Mouse (Mus musculus) CH12.LX (cell line): ENCODE results near the gene Strip1. TPM values are rescaled to one million over a fixed set of nuclear protein-coding genes. Genes with fewer than 3 reads are reported as not detected.

Experiments
- DNase-seq: peaks from one replicate; pipeline ENCODE4 v3.0.0-alpha.2; 2013; ENCODE audit errors: extremely low read depth
- H3K27ac ChIP-seq: 2 replicates; pipeline ENCODE4 v1.5.1; 2012; ENCODE audit warnings: low read depth, mild to moderate bottlenecking, control low read depth, moderate library complexity; ENCODE audit not compliant: insufficient read depth
- H3K27me3 ChIP-seq: replicated peaks from 2 replicates; pipeline ENCODE3; 2012; ENCODE audit warnings: inconsistent platforms
- H3K36me3 ChIP-seq, 2 experiments: replicated peaks in 1 of 2; 2 replicates each; pipeline versions ENCODE3 to v1.6.1; 2012; ENCODE audit warnings: inconsistent platforms in 1 of 2, low read length in 1 of 2, mild to moderate bottlenecking in 1 of 2, mixed read lengths in 1 of 2, moderate library complexity in 1 of 2; ENCODE audit not compliant: control insufficient read depth in 1 of 2, insufficient read depth in 1 of 2
- H3K4me1 ChIP-seq, 2 experiments: 2 replicates each; pipeline ENCODE4 v1.6.1; 2012; ENCODE audit warnings: inconsistent platforms in 1 of 2, moderate library complexity in 1 of 2; ENCODE audit not compliant: insufficient read depth in 2 of 2, control insufficient read depth in 1 of 2
- H3K4me2 ChIP-seq: 2 replicates; pipeline ENCODE4 v1.6.1; 2012; ENCODE audit warnings: low read depth, mild to moderate bottlenecking, control low read depth; ENCODE audit not compliant: poor library complexity, insufficient read depth, severe bottlenecking
- H3K4me3 ChIP-seq, 3 experiments: fragments of 150-350 bp in 1 of 3; sonication (generic) in 1 of 3; replicated peaks in 1 of 3; 2 replicates each; pipeline versions ENCODE3 to v1.5.1; 2011 to 2012; ENCODE audit warnings: low read depth in 2 of 3, low read length in 2 of 3, mild to moderate bottlenecking in 2 of 3, moderate library complexity in 2 of 3, control low read depth in 1 of 3, improper control_type of control experiment in 1 of 3, inconsistent platforms in 1 of 3, mixed read lengths in 1 of 3; ENCODE audit not compliant: poor library complexity in 1 of 3
- H3K79me2 ChIP-seq: replicated peaks from 2 replicates; pipeline ENCODE4 v1.6.1; 2012; ENCODE audit warnings: mild to moderate bottlenecking, moderate library complexity; ENCODE audit not compliant: control insufficient read depth, poor library complexity, insufficient read depth, severe bottlenecking; ENCODE audit errors: extremely low read depth
- H3K9ac ChIP-seq: 2 replicates; pipeline ENCODE4 v1.6.1; 2012; ENCODE audit warnings: low read depth, mild to moderate bottlenecking, control low read depth, moderate library complexity; ENCODE audit not compliant: insufficient read depth
- H3K9me3 ChIP-seq: replicated peaks from 2 replicates; pipeline ENCODE3; 2012; ENCODE audit warnings: low read length, inconsistent platforms, mixed read lengths
- BHLHE40 ChIP-seq: IDR thresholded peaks from 2 replicates; pipeline ENCODE4 v1.6.1; 2011; ENCODE audit warnings: mild to moderate bottlenecking, low read depth, low read length, improper control_type of control experiment
- CHD1 ChIP-seq: IDR thresholded peaks from 2 replicates; pipeline ENCODE4 v1.6.1; 2012; ENCODE audit warnings: low read depth, low read length, improper control_type of control experiment, inconsistent platforms
- CTCF ChIP-seq, 2 experiments: IDR thresholded peaks in 1 of 2; conservative IDR thresholded peaks in 1 of 2; 2 replicates each; pipeline ENCODE4 v1.5.1; 2011 to 2012; ENCODE audit warnings: low read depth in 2 of 2, low read length in 2 of 2, improper control_type of control experiment in 1 of 2, inconsistent platforms in 1 of 2, mild to moderate bottlenecking in 1 of 2, moderate library complexity in 1 of 2
- ELF1 ChIP-seq: IDR thresholded peaks from 2 replicates; pipeline ENCODE4 v1.6.1; 2014; ENCODE audit warnings: low read depth, mild to moderate bottlenecking, inconsistent platforms, low read length, improper control_type of control experiment
- EP300 ChIP-seq: IDR thresholded peaks from 2 replicates; pipeline ENCODE4 v1.6.1; 2011; ENCODE audit warnings: low read length, improper control_type of control experiment
- ETS1 ChIP-seq: conservative IDR thresholded peaks from 2 replicates; pipeline ENCODE4 v1.6.1; 2012; ENCODE audit warnings: low read depth, mild to moderate bottlenecking, inconsistent platforms, low read length, improper control_type of control experiment, moderate library complexity
- HCFC1 ChIP-seq: IDR thresholded peaks from 2 replicates; pipeline ENCODE4 v1.6.1; 2012; ENCODE audit warnings: low read depth, mild to moderate bottlenecking, inconsistent platforms, low read length, improper control_type of control experiment
- IRF4 ChIP-seq: IDR thresholded peaks from 2 replicates; pipeline ENCODE4 v1.6.1; 2014; ENCODE audit warnings: low read depth, mild to moderate bottlenecking, inconsistent platforms, low read length, improper control_type of control experiment
- JUN ChIP-seq: IDR thresholded peaks from 2 replicates; pipeline ENCODE4 v1.6.1; 2011; ENCODE audit warnings: low read depth, mild to moderate bottlenecking, low read length, improper control_type of control experiment, moderate library complexity; ENCODE audit not compliant: insufficient read depth
- JUND ChIP-seq: conservative IDR thresholded peaks from 2 replicates; pipeline ENCODE4 v1.6.1; 2011; ENCODE audit warnings: low read depth, low read length, improper control_type of control experiment
- MAX ChIP-seq: IDR thresholded peaks from 2 replicates; pipeline ENCODE4 v1.6.1; 2011; ENCODE audit warnings: low read length, improper control_type of control experiment
- MAZ ChIP-seq: IDR thresholded peaks from 2 replicates; pipeline ENCODE4 v1.6.1; 2012; ENCODE audit warnings: low read depth, mild to moderate bottlenecking, inconsistent platforms, low read length, improper control_type of control experiment, moderate library complexity
- MEF2A ChIP-seq: IDR thresholded peaks from 2 replicates; pipeline ENCODE4 v1.6.1; 2014; ENCODE audit warnings: low read depth, mild to moderate bottlenecking, inconsistent platforms, low read length, improper control_type of control experiment, borderline replicate concordance
- MXI1 ChIP-seq: IDR thresholded peaks from 2 replicates; pipeline ENCODE4 v1.6.1; 2011; ENCODE audit warnings: mild to moderate bottlenecking, low read depth, low read length, improper control_type of control experiment
- MYC ChIP-seq: IDR thresholded peaks from 2 replicates; pipeline ENCODE4 v1.6.1; 2011; ENCODE audit warnings: low read depth, mild to moderate bottlenecking, improper control_type of control experiment, low read length
- NELFE ChIP-seq: IDR thresholded peaks from 2 replicates; pipeline ENCODE4 v1.6.1; 2011; ENCODE audit warnings: low read depth, low read length, improper control_type of control experiment
- NRF1 ChIP-seq: IDR thresholded peaks from 2 replicates; pipeline ENCODE4 v1.6.1; 2014; ENCODE audit warnings: low read depth, mild to moderate bottlenecking, inconsistent platforms, low read length, improper control_type of control experiment, moderate library complexity
- PAX5 ChIP-seq: IDR thresholded peaks from 2 replicates; pipeline ENCODE4 v1.6.1; 2012; ENCODE audit warnings: low read length, inconsistent platforms, mixed read lengths
- POLR2A ChIP-seq: IDR thresholded peaks from 2 replicates; pipeline ENCODE4 v1.6.1; 2011; ENCODE audit warnings: low read depth, mild to moderate bottlenecking, improper control_type of control experiment, low read length
- SIN3A ChIP-seq: IDR thresholded peaks from 2 replicates; pipeline ENCODE4 v1.6.1; 2012; ENCODE audit warnings: low read length, improper control_type of control experiment, inconsistent platforms
- SMC3 ChIP-seq: IDR thresholded peaks from 2 replicates; pipeline ENCODE4 v1.6.1; 2011; ENCODE audit warnings: low read depth, low read length, improper control_type of control experiment
- TBP ChIP-seq: conservative IDR thresholded peaks from 2 replicates; pipeline ENCODE4 v1.6.1; 2011; ENCODE audit warnings: low read depth, low read length, improper control_type of control experiment
- TCF12 ChIP-seq: IDR thresholded peaks from 2 replicates; pipeline ENCODE4 v1.6.1; 2014; ENCODE audit warnings: low read depth, mild to moderate bottlenecking, inconsistent platforms, low read length, improper control_type of control experiment
- UBTF ChIP-seq: IDR thresholded peaks from 2 replicates; pipeline ENCODE4 v1.6.1; 2012; ENCODE audit warnings: low read depth, mild to moderate bottlenecking, inconsistent platforms, low read length, improper control_type of control experiment, moderate library complexity
- USF1 ChIP-seq: IDR thresholded peaks from 2 replicates; pipeline ENCODE4 v1.6.1; 2014; ENCODE audit warnings: low read depth, mild to moderate bottlenecking, inconsistent platforms, low read length, improper control_type of control experiment
- ZKSCAN1 ChIP-seq: IDR thresholded peaks from 2 replicates; pipeline ENCODE4 v1.6.1; 2012; ENCODE audit warnings: low read depth, inconsistent platforms, low read length, improper control_type of control experiment, borderline replicate concordance
- ZMIZ1 ChIP-seq: IDR thresholded peaks from 2 replicates; pipeline ENCODE4 v1.6.1; 2012; ENCODE audit warnings: low read depth, mild to moderate bottlenecking, inconsistent platforms, low read length, improper control_type of control experiment
- ZNF384 ChIP-seq: IDR thresholded peaks from 2 replicates; pipeline ENCODE4 v1.6.1; 2012; ENCODE audit warnings: low read depth, low read length, improper control_type of control experiment, inconsistent platforms
- dilution Hi-C: fragments of 300-500 bp; cut with MboI; formaldehyde crosslinking; loops from 2 replicates; pipeline ENCODE4 v1.14.3; 2020; ENCODE audit warnings: low sequenced_read_pairs; ENCODE audit not compliant: extremely low pct_unique_long_range_greater_than_20kb, extremely low pct_ligation_motif_present
- in situ Hi-C: fragments of 300-500 bp; cut with MboI; formaldehyde crosslinking; loops from 3 replicates; pipeline ENCODE4 v1.14.3; 2019; ENCODE audit warnings: low sequenced_read_pairs, low pct_ligation_motif_present, low pct_unique_long_range_greater_than_20kb, mixed read lengths
- polyA plus RNA-seq: library from polyadenylated mRNA; unstranded; fragments of >175 nt; gene quantifications from 2 replicates; pipeline ENCODE4 v1.2.1, GENCODE M21; 2012; ENCODE audit warnings: low read depth; ENCODE audit not compliant: insufficient read length
- total RNA-seq, 2 experiments: library from RNA; depleted of rRNA; stranded (reverse); fragments of 300-350 nt in 1 of 2; fragments of >200 nt in 1 of 2; gene quantifications; 2 replicates each; pipeline ENCODE4 v1.2.3; 2012 to 2014

The Strip1 gene
- total and polyA plus RNA-seq, 3 experiments, result 18.4 to 28.2 (median 27.0) TPM

DNA sequence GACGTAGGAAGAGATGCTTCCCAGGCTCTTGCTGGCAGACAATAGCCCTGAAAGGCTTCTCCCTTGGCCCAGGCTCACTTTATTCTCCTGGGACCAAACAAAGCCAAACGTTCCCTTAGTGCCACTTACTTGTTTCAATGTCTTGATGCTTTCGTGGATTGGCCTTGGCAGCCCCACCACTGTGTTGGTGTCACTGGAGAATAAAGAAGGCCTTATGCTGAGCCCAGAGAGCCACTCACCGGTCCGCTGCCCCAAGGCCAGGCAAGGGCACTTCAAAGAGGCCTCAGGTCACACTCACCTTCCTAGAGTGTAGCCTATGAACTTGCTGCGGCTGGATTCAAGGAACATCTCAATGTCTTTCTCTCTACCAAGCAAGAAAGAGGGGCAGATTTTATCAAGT lies 11.6 kb downstream of the Strip1 start:
- in situ Hi-C loops, result no loop called here
- Histone ChIP-seq H3K9ac (no peak overlapping the region), H3K4me3 (no peak overlapping the region), H3K27ac (no peak overlapping the region), H3K27me3 (no peaks in the 10 kb centered on the region), H3K79me2 (no peaks in the 10 kb centered on the region), H3K4me2 (no peak overlapping the region), H3K4me1 (peaks cover 2 to 25% of the 10 kb centered on the region in 2 experiments; a peak in 3 of 4 replicates), H3K36me3 (peaks cover 81 to 96% of the 10 kb centered on the region in 2 experiments), H3K9me3 (no peaks in the 10 kb centered on the region)
- dilution Hi-C loops, result no loop called here
- DNase-seq, result no peak
- TF ChIP-seq UBTF (no peak), ZKSCAN1 (no peak), TBP (no peak), CTCF (conservative IDR thresholded peaks at IDR 0.05 in 1 of 2, IDR thresholded peaks at IDR 0.05 in 1 of 2; ENCODE audit: low read depth in 2 of 2, low read length in 2 of 2) (no peak), CHD1 (no peak), MAZ (no peak), HCFC1 (no peak), ZNF384 (no peak), SMC3 (no peak), MEF2A (no peak), MYC (no peak), JUND (no peak), NELFE (no peak), ETS1 (no peak), JUN (no peak), TCF12 (no peak), BHLHE40 (no peak), ELF1 (no peak), ZMIZ1 (no peak)

- H3K27me3 ChIP-seq, result no peaks in the 10 kb centered on the region
- H3K79me2 ChIP-seq, result no peaks in the 10 kb centered on the region
- in situ Hi-C loops, result no loop called here
- H3K9me3 ChIP-seq, result no peaks in the 10 kb centered on the region
- no peak overlapping the region for H3K4me3 ChIP-seq
- H3K4me1 ChIP-seq, result peaks cover 3 to 19% of the 10 kb centered on the region in 2 experiments
- dilution Hi-C loops, result no loop called here
- TF ChIP-seq TCF12 (no peak), NRF1 (no peak), CHD1 (no peak), BHLHE40 (no peak), MYC (no peak), ETS1 (no peak), POLR2A (no peak), JUND (no peak), MAX (no peak), PAX5 (no peak), SIN3A (no peak), EP300 (no peak), SMC3 (no peak), HCFC1 (no peak), ZKSCAN1 (no peak), USF1 (no peak), TBP (no peak), IRF4 (no peak), MXI1 (no peak)
- H3K27ac ChIP-seq, result no peak overlapping the region
- H3K4me2 ChIP-seq, result no peak overlapping the region
- no peak overlapping the region for H3K9ac ChIP-seq
- H3K36me3 ChIP-seq, result peaks cover 82 to 96% of the 10 kb centered on the region in 2 experiments
- DNase-seq, result no peak
Observed at GRCm38 (mm10) chr3:107617800-107618199, 13.7 kb downstream of the Strip1 start.
